Mouse (Mus musculus) embryonic facial prominence, embryonic 12.5 days (tissue): ENCODE results near the gene Enpp6. TPM values are rescaled to one million over a fixed set of nuclear protein-coding genes. Genes with fewer than 3 reads are reported as not detected.
A peak's percentile ranks its signal among the peaks of the same experiment; 100 is the strongest.

Experiments
- ATAC-seq: fragments of 200-750 bp; cut with Nextera tagmentation; 2 replicates; pipeline ENCODE4 v1.8.0; 2017; ENCODE audit not compliant: insufficient number of reproducible peaks, insufficient read depth, low FRiP score, low TSS enrichment
- H3K27ac ChIP-seq: fragments of 300-500 bp; sonication (generic); 2 replicates; pipeline ENCODE4 v1.5.1; 2016; ENCODE audit warnings: mild to moderate bottlenecking
- H3K27me3 ChIP-seq: fragments of 300-500 bp; sonication (generic); 2 replicates; pipeline ENCODE4 v1.6.1; 2016; ENCODE audit warnings: mild to moderate bottlenecking, moderate library complexity
- H3K36me3 ChIP-seq: fragments of 300-500 bp; sonication (generic); 2 replicates; pipeline ENCODE4 v1.6.1; 2016; ENCODE audit warnings: mild to moderate bottlenecking
- H3K4me1 ChIP-seq: fragments of 300-500 bp; sonication (generic); 2 replicates; pipeline ENCODE4 v1.6.1; 2016
- H3K4me2 ChIP-seq: fragments of 300-500 bp; sonication (generic); replicated peaks from 2 replicates; pipeline ENCODE4 v1.6.1; 2016; ENCODE audit warnings: mild to moderate bottlenecking, moderate library complexity
- H3K4me3 ChIP-seq: fragments of 300-500 bp; sonication (generic); 2 replicates; pipeline ENCODE4 v1.5.1; 2016; ENCODE audit warnings: mild to moderate bottlenecking
- H3K9ac ChIP-seq: fragments of 300-500 bp; sonication (generic); 2 replicates; pipeline ENCODE4 v1.6.1; 2016; ENCODE audit warnings: mild to moderate bottlenecking, moderate library complexity
- H3K9me3 ChIP-seq: fragments of 300-500 bp; sonication (generic); 2 replicates; pipeline ENCODE4 v1.6.1; 2016; ENCODE audit warnings: mild to moderate bottlenecking, moderate library complexity
- WGBS: fragments of 180-500 bp; shearing (Covaris S2); methylation state at CpG from one replicate; pipeline ENCODE4 v1.1.7; 2016; 5-methylcytosine and 5-hydroxymethylcytosine counted together
- polyA plus RNA-seq: library from polyadenylated mRNA; unstranded; fragments of >200 nt; fragmentation: Nextera tagmentation; extraction: Ambion mirVana; gene quantifications from 2 replicates; pipeline ENCODE4 v1.2.1, GENCODE M21; 2016

The Enpp6 gene
- polyA plus RNA-seq, 1 experiment from 2014 or later, result 0.46 TPM

GRCm38 (mm10) chr8:47135586-47135985, 148.9 kb downstream of the Enpp6 start:
- Histone ChIP-seq H3K9me3 (no peaks in the 10 kb centered on the region), H3K4me2 (peak overlapping the region; percentile 53), H3K36me3 (no peaks in the 10 kb centered on the region), H3K4me1 (peaks cover 17% of the 10 kb centered on the region; the same call in 1 of the 2 replicates), H3K4me3 (peak overlapping the region; percentile 25), H3K27ac (no peak overlapping the region), H3K9ac (no peak overlapping the region), H3K27me3 (no peaks in the 10 kb centered on the region)
- no peak for ATAC-seq
- WGBS, result 3% methylated on average over 9 of the region's 9 CpGs

GRCm38 (mm10) chr8:47136047-47136446, 149.4 kb downstream of the Enpp6 start:
- Histone ChIP-seq H3K36me3 (no peaks in the 10 kb centered on the region), H3K27ac (no peak overlapping the region), H3K4me3 (no peak overlapping the region), H3K4me2 (peak overlapping the region; percentile 53), H3K4me1 (peaks cover 17% of the 10 kb centered on the region; the same call in 1 of the 2 replicates), H3K9me3 (no peaks in the 10 kb centered on the region), H3K9ac (no peak overlapping the region), H3K27me3 (no peaks in the 10 kb centered on the region)
- WGBS, result 22% methylated on average over 5 of the region's 5 CpGs
- no peak for ATAC-seq

GRCm38 (mm10) chr8:47145258-47145657, 158.6 kb downstream of the Enpp6 start:
- Histone ChIP-seq H3K36me3 (no peaks in the 10 kb centered on the region), H3K9ac (no peak overlapping the region), H3K4me2 (no peak overlapping the region), H3K4me3 (no peak overlapping the region), H3K4me1 (no peaks in the 10 kb centered on the region), H3K9me3 (no peaks in the 10 kb centered on the region), H3K27ac (no peak overlapping the region), H3K27me3 (no peaks in the 10 kb centered on the region)
- no peak for ATAC-seq
- WGBS, result 91% methylated on average over 9 of the region's 9 CpGs

Other genes starting within 250 kb of the Enpp6 start
- gene Irf2, start 247.2 kb upstream of the Enpp6 start, polyA plus RNA-seq, result 14.7 and 18.4 TPM in 2 replicates